Mouse (Mus musculus) gonadal fat pad, adult 2 months (tissue): ENCODE data around the gene Tll2. TPM values are rescaled to one million over a fixed set of nuclear protein-coding genes. Genes with fewer than 3 reads are reported as not detected.

Experiments used
- DNase-seq: peaks from one replicate; pipeline ENCODE4 v3.0.0-alpha.2; 2012; ENCODE audit warnings: low read depth
- polyA plus RNA-seq: library from polyadenylated mRNA; depleted of rRNA; stranded (reverse); fragments of >200 nt; gene quantifications from 2 replicates; pipeline ENCODE4 v1.2.3, GENCODE M21; 2012

Gene Tll2
- polyA plus RNA-seq, 1 experiment: 0.42 TPM

DNA sequence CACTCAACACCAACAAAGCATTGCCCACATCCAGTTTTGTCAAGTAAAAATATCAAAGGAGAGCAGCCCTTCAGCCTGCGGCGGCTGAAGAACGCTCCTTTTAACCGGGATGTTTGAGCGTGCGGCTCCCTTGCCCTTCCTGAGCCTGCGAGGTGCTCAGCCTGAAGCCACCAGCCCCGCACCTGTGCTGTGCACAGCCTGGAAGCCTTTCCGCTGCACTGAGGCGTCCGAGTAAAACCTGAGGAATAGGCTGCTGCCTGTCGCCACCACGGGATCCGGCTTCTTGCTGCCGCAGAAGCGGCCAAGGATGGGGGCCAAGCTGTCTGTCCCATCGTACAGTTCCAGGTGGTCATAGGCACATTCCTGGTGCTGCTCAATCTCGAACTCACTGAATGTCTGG lies 118.1 kb downstream of the Tll2 start:
- no peak for DNase-seq

DNA sequence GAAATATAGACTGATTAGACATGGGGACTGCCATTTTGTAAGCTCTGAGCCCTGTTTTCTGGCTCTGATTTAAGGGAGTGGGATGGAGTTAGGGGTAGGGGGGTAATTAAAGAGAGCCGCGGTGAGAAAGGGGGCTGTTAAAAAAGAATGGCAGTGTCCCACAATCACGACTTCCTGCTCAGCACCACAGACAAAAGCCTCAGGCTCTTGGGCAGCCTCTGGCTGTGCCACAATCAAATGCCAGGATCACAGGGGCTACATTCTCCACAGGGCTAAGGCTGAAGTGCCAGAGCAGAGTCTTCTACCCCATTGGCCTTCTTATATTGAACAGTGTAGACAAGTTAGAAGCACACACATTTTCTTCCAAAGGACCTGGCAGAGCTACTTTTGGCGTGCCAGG lies 118.7 kb downstream of the Tll2 start:
- DNase-seq: no peak

- no peak for DNase-seq
Measured at GRCm38 (mm10) chr19:41086700-41087099, 119.9 kb downstream of the Tll2 start.

GRCm38 (mm10) chr19:41086289-41086688 lies 120.3 kb downstream of the Tll2 start:
- DNase-seq: no peak

DNA sequence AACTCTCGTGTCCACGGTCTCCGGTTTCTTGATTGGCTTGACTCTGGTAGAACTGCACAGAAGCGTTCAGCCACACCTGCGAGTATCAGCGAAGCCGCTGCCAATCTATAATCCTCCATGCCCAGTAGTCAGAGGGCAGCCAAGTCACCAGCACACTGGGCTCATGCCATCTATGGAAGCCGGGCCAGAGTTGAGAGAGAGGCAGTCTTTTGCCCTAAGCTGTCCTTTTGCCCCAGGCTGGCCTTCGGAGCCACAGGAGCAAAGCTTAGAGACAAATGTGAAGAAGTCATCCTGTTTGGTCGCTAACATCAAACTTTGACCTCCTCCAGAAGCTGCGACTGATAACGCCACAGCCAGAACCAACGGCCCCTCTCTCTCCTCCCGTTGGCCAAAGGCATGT lies 123.0 kb downstream of the Tll2 start:
- no peak for DNase-seq

- no peak for DNase-seq
Measured at GRCm38 (mm10) chr19:41081589-41081988, 125.0 kb downstream of the Tll2 start.

- DNase-seq: no peak
Measured at GRCm38 (mm10) chr19:41076906-41077305, 129.7 kb downstream of the Tll2 start, which contains the start of gene Opalin. TSS of gene Opalin (minus strand) at chr19:41077113.

- no peak for DNase-seq
Measured at GRCm38 (mm10) chr19:41073746-41074455, 132.7 kb downstream of the Tll2 start.

- no peak for DNase-seq
Measured at GRCm38 (mm10) chr19:41071500-41071899, 135.1 kb downstream of the Tll2 start.

- no peak for DNase-seq
Measured at GRCm38 (mm10) chr19:41054702-41055101, 151.9 kb downstream of the Tll2 start.

- no peak for DNase-seq
Measured at GRCm38 (mm10) chr19:41053530-41053929, 153.1 kb downstream of the Tll2 start.

GRCm38 (mm10) chr19:41052247-41052646 lies 154.4 kb downstream of the Tll2 start:
- no peak for DNase-seq

DNA sequence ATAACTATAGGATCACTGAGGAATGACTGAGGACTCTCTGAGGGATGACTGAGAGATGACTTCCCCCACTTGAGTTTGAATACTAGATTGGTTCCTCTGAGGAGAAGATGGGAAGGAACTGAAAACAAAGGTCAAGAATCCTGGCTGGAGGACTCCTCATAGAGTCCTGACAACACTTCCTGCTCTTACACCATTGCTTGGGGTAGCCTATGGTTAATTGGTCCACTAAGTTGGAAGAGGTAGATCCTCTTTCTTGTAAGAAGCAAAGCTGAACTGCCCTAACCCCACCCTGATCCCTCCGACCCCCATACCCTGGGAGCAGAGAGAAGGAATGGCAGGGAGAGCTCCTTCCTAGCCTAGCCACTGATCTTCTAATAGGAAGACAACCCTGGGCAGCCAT lies 154.9 kb downstream of the Tll2 start:
- DNase-seq: no peak

GRCm38 (mm10) chr19:41048187-41048559 lies 158.5 kb downstream of the Tll2 start:
- no peak for DNase-seq

DNA sequence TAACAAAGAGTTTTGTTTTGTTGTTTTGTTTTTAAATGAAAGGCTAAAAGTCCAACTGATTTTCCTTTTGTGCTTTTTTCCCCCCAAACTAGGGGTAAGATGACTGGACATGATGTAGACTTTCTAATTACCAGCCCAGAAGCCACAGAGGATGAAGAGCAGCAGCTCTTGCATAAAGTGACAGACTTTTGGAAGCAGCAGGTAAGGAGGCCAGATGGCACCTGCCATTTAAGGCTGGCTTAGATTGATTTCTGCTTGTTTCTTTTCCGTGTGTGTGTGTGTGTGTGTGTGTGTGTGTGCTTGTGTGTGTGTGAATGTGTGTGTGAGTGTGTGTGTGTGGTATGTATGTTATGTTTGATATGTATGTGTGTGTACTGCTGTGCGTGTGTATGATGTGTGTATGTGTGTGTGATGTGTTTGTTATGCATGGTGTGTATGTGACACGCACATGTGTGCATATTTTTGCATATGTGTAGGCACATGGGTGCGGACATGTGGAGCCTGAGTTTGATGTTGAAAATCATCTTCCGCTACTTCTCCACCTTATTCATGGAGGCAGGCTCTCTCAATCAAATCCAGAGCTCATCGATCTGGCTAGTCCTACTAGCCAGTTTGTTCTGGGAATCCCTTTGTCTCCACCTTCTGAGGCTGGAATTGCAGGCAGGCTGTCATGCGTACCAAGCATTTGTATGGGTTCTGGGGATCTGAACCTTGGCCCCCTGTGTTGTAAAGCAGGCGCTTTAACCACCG lies 159.0 kb downstream of the Tll2 start:
- DNase-seq: no peak

DNA sequence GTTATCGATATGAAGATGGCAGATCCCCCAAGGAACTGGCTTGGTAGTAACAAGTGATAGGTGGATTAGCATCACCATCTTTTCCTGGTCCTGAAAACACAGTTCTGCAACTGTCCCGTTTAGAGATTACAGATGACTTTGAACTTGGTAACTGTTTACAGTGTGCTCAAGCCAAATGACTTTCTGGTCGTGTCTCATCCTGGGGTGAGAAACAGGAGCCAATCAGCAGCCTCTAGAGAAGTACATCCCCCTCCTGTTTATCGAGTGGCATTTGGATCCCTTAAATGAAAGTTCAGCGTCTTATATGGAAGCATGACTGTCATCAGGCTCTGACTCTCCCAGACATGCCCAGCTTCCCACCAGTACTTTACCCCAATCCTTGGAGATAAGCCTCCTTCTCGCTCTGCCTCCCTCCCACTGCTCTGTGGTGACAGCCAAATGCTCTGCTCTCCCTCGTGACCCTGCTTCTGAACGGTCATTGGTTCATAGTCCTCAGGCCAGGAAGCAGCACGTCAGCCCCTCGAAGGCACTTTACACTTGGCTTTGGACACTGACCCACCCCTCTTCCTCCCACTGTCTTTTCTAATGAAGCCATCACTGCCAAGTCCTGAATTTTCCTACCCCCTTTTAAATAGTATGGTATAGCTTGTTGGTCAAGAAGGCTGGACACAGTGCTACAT lies 161.4 kb downstream of the Tll2 start:
- no peak for DNase-seq

DNA sequence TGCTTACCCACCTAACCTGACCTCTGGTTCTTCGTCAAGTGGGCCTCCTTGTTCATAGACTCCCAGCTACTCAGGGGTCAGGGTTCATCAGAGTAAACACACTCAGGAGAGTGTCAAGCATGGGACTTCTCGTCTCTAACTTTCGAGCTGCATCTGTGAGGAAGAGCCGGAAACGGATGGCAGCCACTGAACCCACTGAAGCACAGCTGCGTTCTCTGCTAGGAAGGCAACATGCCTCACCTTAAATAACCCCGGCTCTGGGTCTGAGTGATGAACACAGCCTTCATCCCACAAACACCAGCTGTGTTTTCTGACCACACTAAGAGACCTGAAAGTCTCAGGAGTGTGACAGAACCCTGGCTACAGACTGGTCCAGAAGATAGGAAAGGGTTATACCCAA lies 167.5 kb downstream of the Tll2 start:
- no peak for DNase-seq

- no peak for DNase-seq
Measured at GRCm38 (mm10) chr19:41035809-41036551, 170.7 kb downstream of the Tll2 start.
